Mouse (Mus musculus) gastrocnemius, postnatal 14 days (tissue): ENCODE results near the gene Amd1. TPM values are rescaled to one million over a fixed set of nuclear protein-coding genes. Genes with fewer than 3 reads are reported as not detected.
"Not testable (repeated sequence)": the region's sequence is repeated elsewhere in the genome, so short reads cannot be mapped to it uniquely, and the experiment has no call there.

ENCODE experiments used
- DNase-seq: peaks from one replicate; pipeline ENCODE4 v3.0.0; 2021; ENCODE audit warnings: mixed read lengths
- intact Hi-C: fragments of 180-260 bp; cut with DNase I; formaldehyde crosslinking; loops from one replicate; pipeline ENCODE4 v1.15.1; 2025; ENCODE audit warnings: low total_unique reads
- total RNA-seq, 2 experiments: library from RNA; stranded (reverse); gene quantifications; 2 replicates each; pipeline ENCODE4 v1.2.3; 2021

Gene Amd1
- total RNA-seq, 2 experiments from 2014 or later: 20.7 to 24.8 TPM

DNA sequence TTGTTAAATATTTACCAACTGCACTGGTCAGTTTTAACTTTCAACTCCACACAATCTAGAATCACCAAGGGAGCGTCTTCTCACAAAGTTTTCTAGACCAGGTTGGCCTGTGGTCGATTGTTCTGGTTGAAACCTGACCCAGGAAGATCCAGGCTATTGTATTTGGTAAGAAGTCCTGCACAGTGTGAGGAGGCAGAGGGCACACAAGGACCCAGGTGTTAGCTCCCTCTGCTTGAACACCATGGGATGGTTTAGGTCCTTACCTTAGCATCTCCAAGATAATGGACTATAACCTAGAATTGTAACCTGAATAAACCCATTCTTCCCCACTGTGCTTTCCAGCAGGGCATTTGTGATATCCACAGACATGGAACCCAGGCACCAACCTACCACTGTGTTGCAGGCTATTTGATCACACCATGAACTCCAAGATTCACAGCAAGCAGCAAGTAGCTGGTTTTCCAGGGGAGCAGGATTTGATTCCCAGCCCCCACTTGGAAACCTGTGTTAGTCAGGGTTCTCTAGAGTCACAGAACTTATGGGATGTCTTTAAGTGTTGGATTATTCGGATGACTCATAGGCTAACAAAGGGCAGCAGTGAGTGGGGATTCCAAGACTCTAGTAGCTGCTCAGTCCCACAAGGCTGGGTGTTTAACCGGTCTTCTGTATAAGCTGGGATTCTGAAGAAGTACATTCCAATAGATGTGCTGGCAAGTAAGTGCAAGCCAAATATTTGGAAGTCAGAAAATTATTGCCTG, 6.0 kb upstream of the Amd1 start:
- intact Hi-C loops: no loop called here

DNA sequence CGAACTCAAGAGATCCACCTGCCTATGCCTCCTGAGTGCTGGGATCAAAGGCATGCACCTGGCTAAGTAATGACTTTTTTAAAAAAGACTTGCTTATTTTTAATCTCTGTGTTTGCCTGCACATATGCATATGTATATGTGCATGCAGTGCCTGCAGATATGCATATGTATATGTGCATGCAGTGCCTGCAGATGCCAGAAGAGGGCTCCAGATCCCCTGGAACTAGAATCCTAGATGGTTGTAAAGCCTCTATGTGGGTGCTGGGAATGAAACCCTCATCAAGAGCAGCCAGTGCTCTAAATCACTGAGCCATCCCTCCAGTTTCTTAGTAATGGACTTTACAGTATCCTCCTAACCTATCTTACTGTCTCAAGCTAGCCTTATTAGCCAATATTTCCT, 4.0 kb upstream of the Amd1 start:
- intact Hi-C loops: no loop called here
- DNase-seq: no peak

More for the DNA sequence above, 6.0 kb upstream of the Amd1 start:
- no peak for DNase-seq

DNA sequence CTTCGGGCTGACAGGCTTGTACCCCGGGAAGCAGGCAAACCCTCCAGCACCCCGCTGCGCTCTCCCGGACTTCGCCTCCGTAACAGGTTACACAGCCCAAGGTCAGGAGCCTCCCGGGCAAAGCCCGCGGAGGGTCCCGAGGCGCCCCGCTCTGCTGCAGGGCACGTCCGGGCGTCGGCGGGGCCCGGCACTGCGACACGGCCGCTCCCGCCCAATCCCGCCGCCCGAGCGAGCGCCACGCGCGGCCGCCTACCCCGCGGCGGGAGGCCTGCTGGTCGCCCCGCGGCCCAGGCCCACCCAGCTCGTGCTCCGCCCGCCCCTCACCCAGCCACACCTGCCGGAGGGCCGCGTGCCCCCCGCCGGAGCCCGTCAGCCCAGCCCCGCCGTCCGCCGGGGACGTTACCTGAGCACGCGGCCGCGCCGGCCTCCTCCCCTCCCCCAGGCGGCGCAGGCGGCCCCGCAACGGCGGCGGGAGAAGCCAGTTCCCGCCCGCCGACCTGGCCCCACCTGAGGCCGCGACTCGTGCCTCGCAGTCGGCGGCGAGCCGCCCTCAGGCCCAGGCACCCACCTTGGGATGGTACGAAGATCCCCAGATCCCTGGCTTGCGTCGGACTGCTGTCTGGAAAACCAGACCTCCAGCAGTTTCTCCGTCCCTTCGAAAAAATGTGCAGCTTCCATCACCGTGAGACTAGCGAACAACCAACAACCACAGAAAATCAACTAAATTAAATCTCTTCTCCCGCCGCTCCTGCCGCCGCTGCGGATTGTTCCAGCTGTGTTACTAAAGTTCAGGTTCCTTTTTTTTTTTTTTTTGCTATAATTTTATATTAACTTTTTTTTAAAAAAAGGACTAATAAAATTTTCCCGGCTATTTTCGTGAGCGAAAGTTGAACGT, 558 bp downstream of the Amd1 start:
- peak; percentile 37 for DNase-seq

DNA sequence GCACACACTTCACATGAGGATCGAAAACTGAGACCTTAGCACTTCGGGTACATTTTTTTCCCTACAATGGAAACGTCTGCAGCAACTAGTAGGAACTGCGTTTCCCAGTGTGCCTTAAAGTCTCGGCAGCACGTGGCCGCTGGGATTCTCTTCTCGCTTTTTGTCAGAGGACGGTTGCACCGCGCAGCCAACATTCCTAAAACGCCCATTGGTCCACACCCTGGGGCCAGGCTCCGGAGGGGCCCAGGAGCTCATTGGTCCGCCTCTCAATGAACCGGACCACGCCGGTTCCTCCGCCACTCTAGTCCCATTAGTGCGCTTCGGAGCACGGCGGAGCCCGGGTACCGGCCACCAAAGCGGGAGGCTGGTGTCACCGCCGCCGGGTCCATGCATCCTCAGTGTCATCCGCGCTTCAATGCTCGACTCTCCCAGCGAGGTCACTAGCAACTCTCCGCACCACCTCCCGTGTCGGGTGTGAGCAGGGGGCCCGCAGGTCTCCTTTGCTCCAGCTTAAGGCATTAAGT, 1.3 kb downstream of the Amd1 start:
- intact Hi-C loops: no loop called here
- peak; percentile 86 for DNase-seq

More for the DNA sequence above, 558 bp downstream of the Amd1 start:
- intact Hi-C loops: not testable (repeated sequence)

DNA sequence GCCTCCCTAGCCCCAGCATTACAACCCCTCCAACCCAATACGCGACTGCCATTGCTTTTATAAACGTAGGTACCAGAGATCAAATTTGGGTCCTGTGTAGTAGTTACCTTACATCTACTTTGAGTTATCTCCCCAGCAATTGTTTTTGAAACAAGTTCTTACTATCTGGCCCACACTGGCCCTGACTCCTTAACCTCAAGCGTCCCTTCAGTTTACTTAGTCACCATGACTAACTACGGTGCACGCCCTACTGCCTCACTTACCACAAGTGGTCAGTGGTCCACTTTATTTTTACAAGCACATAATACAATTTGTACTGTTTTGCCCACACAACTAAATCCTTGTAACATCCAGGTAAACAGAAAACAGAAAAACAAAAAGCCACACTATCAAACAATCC, 9.3 kb downstream of the Amd1 start:
- intact Hi-C loops: no loop called here
- DNase-seq: no peak

DNA sequence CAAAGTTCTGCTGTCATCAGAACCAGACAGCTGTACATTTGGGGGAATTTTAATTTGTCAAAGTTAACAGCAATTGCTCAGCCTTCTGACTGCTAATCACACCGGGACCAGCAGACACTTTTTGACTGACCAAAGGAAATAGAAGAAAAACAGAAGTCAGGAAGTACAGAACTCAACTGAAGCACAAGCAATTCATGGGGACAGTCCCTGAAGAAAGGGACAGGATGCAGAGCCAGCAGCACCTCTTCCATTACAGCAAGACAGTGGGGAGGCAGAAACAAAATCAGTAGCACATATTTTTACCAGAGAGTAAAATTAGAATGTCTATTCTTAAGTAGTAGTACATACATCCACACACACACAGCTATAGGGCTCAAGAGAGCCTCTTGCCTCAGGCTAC, 15.2 kb downstream of the Amd1 start:
- no peak for DNase-seq
- intact Hi-C loops: no loop called here

DNA sequence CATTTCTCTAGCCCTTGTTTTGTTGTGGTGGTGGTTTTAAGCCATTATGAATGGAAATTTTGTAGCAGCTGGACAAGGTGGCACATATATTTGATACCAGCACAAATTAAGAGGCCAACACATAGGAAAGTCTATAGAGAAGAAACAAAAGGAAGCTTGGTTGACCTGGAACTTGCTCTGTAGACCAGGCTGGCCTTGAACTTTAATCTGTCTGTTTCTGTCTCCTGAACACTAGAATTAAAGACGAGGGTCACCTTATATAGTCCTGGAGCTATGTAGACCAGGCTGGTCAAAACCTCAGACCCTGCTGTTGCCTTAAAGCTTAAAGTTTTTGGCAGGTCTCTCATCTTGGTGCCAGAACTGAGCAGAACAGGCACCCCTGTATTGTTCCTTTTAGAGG, 16.4 kb downstream of the Amd1 start:
- intact Hi-C loops: no loop called here
- no peak for DNase-seq

DNA sequence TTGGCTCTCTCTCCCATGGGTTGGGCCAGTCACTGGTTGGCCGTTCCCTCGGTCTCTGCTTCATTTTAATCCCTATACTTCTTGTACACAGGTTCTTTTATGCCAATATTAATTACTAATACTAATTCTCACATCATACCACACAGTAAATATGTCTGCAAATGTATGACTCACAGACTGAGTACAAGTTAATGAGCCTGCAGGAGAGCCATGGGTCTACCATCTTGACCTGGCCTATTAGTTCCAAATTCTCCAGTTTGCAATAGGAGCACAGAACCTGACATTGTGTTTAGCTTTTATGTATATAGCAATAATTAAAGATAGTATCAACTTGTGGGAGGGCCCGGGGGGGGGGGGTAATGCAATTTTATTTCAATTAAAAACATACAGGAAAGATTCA, 17.0 kb downstream of the Amd1 start:
- intact Hi-C loops: no loop called here
- no peak for DNase-seq

DNA sequence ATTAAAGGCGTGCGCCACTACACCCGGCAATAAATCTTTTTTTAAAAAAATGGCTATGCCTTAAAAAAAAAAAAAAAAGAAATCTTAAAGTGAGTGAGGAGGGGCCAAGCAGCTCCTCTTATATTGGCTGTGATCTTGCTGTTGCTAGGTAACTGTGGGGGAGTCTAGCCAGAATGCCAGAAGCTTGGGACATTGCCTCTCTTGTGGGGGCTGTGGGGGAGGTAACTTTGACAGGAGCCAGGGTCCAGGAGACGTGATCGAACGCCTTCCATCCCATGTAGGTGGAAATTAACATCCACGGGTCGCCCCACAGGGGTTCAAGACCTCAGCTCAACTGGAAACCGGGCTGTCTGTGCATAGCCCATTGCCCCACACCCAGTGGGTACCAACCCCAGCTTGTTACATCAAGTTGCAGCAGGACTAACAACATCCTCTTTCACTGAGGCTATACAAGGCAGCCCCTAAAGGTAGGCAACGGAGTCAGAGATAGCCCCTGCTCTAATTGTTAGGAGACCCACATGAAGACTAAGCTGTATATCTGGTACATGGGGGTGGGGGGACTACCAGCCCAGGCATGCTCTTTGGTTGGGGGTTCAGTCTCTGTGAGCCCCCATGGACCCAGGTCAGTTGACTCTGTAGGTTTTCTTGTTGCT, 17.7 kb downstream of the Amd1 start:
- DNase-seq: no peak
- intact Hi-C loops: no loop called here

DNA sequence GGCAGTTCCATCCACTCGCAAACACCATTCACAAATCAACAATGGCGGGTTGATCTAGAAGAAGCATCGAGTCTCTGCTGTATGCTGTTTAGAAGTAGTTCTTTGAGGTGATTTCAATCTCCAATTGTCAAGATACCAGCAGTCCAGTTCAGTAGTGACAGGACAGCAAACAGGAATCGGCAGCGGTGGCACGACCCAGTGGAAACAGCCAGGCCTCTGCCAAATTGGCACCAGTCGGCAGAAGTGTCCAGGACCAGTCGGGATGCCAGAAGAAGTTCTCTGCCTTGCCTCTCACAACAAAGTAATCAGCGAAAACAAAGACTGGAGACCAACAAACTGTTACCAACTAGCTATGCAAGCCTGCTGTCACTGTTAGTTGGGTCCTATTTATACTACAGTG, 18.4 kb downstream of the Amd1 start:
- DNase-seq: no peak
- intact Hi-C loops: no loop called here

DNA sequence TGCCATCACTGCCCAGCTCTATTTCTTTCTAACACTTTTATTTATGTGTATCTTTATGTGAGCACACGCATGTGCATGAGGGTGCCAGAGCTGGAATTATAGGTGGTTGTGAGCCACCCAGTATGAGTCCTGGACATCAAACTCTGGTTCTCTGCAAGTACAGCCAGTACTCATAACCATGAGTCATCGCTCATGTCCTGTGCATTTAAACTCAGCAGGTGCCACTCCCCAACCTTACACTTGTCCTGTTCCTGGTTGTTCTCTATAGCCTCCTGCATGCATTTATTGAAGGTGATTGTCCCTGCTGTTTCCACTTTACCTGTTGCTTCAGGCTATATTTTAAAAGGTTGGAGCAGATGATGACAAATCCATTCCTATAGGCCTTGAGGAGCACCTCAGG, 20.4 kb downstream of the Amd1 start:
- intact Hi-C loops: no loop called here
- no peak for DNase-seq

DNA sequence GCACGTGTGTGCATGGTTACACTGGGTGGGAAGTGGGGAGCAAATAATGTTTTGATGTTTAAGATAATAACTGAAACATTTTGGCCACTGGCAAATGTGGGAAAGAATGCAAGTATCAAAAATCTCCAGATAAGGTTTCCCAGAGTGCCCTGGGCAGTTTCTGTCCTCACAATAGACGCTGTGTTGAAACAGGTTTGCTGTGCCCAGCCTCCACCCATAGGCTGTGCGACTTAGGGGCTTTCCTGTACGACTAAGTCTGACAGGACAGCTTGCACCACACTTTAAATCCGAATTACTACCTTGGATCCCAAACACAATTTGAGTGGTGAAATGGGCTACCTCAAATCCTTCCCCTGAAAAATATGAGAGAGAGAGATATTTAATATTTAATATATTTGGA, 23.7 kb downstream of the Amd1 start:
- no peak for DNase-seq
- intact Hi-C loops: no loop called here

DNA sequence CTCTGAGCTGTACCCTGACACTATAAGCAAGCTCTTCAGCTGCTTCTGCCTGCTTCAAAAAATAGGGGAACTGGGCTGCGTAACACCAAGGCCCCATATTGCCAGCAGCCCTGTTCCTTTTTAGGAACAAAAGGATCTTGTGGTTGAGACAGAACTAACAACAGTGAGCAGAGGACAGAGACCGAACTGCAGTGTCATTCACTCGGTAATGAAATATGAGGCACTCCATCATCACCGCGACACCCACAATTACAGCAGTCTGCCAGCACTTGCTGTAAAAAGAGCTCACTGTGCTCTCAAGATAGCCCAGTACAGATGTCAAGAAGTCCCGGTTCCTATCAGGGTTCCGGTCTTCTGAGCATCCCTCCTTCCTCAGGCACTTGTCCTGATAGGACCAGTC, 26.0 kb downstream of the Amd1 start:
- intact Hi-C loops: no loop called here

DNA sequence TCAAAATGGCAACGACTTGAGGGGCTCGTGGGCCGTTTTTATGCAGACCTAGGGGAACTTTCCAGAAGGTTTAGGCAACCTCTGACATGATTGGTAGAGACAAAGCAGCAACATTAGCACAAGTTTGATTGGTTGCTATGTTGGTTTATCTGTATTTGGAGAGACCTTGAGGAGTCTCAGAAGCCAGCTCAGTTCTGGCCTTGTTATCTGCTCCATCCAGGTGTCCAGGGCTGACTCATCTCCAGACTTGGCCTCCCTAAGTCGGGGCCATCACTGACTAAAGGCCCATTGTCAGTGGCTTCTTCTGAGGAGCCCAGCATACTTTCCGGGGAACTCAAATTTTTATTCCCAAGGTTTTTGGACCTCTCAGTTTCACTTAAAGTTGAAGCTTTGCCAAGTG, 28.0 kb downstream of the Amd1 start:
- no peak for DNase-seq
- intact Hi-C loops: no loop called here

More for the DNA sequence above, 26.0 kb downstream of the Amd1 start:
- no peak for DNase-seq

DNA sequence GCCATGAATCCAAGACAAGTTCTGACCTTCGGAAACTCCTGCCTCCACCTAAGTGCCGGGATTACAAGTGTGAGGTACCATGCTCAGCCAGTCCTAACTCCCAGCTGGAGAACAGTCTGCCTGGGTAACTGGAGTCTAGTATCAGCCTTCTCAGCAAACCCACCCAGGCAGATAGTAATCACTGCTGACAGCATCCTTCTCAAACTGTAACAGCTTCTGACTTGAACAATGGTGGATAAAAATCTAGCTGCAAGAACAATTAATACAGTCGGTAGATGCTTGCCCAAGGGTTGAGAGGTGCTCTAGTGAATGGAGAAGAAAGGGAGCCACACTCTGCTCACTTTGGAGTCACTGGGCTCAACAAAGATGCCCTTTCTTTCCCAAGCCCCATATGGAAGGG, 30.8 kb downstream of the Amd1 start:
- DNase-seq: no peak
- intact Hi-C loops: no loop called here

DNA sequence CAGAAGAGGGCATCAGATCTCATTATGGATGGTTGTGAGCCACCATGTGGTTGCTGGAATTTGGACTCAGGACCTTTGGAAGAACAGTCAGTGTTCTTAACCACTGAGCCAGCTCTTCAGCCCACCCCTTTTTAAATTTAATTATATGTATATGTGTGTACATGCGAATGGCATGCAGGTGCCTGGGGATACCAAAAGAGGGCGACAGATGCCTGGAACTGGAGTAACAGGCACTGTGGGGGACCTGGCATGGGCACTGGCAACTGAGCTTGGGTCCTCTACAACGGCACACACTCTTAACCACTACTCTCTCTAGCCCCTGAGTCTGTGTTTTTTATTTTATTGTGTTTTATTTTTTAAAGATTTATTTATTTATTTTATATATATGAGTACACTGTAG, 37.1 kb downstream of the Amd1 start:
- intact Hi-C loops: no loop called here
- no peak for DNase-seq

DNA sequence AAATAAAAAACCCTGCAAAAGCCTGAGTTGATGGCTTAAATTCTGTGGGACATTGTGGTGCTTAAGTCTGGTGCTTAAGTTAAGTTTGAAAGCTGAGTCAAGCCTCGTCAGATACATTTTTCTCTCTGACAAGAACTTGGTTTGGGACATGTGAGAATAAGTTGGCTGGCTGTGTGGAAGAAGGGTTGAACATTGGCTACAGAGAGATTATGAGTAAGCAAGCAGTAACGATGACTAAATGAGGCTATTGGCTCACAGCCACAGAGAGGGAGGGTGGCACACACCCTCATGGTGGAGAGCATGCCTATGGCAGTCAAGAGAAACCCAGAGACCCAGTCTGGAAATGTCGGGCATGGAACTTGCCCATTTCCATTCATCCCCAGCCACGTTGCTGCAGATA, 38.3 kb downstream of the Amd1 start:
- no peak for DNase-seq
- intact Hi-C loops: no loop called here

DNA sequence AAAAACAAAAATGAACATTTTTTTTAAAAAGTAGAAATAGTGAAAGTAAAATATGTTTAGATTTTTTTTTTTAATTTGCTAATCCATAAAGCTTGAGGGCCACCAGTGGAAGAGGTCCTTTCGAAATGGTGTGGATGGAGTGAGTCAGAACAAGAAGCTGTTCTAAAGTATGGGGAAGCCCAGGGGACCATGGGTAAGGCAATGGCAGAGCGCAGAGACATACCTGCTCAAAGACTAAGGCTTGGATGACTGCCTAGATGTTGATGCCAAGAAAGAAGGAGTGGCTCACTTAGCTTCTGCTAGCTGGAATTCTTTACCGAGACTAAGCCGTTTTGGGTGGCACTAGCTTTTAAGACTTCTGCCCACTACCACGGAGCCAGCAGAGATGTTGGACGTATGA, 39.8 kb downstream of the Amd1 start:
- intact Hi-C loops: no loop called here
- DNase-seq: no peak

DNA sequence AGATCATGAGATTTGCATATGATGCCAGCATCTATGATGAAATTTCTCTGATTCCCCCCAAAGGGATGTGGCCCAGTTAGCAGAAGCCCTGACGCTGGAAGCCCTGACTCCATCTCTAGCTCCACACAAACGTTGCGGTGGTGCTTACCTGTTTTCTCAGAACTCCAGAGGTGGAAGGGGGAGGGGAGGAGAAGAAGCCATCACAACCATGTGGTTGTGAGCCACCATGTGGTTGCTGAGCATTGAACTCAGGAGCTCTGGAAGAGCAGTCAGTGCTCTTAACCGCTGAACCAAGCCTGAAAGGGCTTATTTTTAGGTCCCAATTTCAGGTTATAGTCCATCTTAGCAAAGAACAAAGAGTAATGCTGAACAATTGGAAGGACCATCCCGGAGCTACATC, 41.7 kb downstream of the Amd1 start:
- intact Hi-C loops: loop anchor here (2.0 kb wide), 1 partner anchor 264 kb away; no protein-coding TSS in a partner anchor
- no peak for DNase-seq

DNA sequence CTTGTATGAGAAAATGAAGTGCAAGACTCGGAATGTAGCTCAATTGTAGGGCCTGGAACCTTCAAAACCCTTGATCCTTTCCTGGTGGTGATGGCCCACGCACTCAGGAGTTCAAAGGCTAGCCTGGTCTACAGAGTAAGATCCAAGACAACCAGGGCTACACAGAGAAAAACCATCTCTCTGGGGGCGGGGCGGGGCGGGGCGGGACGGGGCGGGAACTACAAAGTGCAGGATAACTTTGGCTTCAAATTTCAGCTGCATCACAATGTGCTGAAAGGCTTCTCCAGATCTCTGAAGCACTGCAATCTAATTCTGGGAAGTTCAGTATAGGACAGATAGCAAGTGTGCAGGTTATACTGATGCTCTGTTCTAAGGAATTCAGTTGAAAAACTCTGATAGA, 42.4 kb downstream of the Amd1 start:
- intact Hi-C loops: no loop called here
- DNase-seq: no peak
